Mouse (Mus musculus) midbrain, embryonic 14.5 days (tissue): Measurements from ENCODE around the gene Dusp10. TPM values are rescaled to one million over a fixed set of nuclear protein-coding genes. Genes with fewer than 3 reads are reported as not detected.

Experiments
- ATAC-seq: fragments of 200-750 bp; cut with Nextera tagmentation; 2 replicates; pipeline ENCODE4 v1.8.0; 2017; ENCODE audit warnings: moderate number of reproducible peaks, moderate library complexity; ENCODE audit not compliant: low FRiP score, low TSS enrichment
- DNase-seq: peaks from one replicate; pipeline ENCODE4 v3.0.0-alpha.2; 2015
- H3K27ac ChIP-seq: fragments of 300-500 bp; sonication (generic); replicated peaks from 2 replicates; pipeline ENCODE4 v1.5.1; 2014; ENCODE audit warnings: mild to moderate bottlenecking, low read depth, low read length, moderate library complexity
- H3K27me3 ChIP-seq: fragments of 300-500 bp; sonication (generic); 2 replicates; pipeline ENCODE4 v1.6.1; 2014; ENCODE audit warnings: low read length, control low read depth, mixed read lengths; ENCODE audit not compliant: control insufficient read depth, insufficient read depth
- H3K36me3 ChIP-seq: fragments of 300-500 bp; sonication (generic); 2 replicates; pipeline ENCODE4 v1.6.1; 2014; ENCODE audit warnings: low read length, control low read depth; ENCODE audit not compliant: control insufficient read depth, insufficient read depth
- H3K4me1 ChIP-seq: fragments of 300-500 bp; sonication (generic); 2 replicates; pipeline ENCODE4 v1.6.1; 2014; ENCODE audit warnings: mild to moderate bottlenecking, antibody characterized with exemption, low read length, control low read depth; ENCODE audit not compliant: control insufficient read depth, insufficient read depth
- H3K4me2 ChIP-seq: fragments of 300-500 bp; sonication (generic); 2 replicates; pipeline ENCODE4 v1.6.1; 2014; ENCODE audit warnings: mild to moderate bottlenecking, low read length, moderate library complexity
- H3K4me3 ChIP-seq: fragments of 300-500 bp; sonication (generic); replicated peaks from 2 replicates; pipeline ENCODE4 v1.5.1; 2014; ENCODE audit warnings: low read depth, low read length
- H3K9ac ChIP-seq: fragments of 300-500 bp; sonication (generic); replicated peaks from 2 replicates; pipeline ENCODE4 v1.6.1; 2014; ENCODE audit warnings: mild to moderate bottlenecking, low read length, moderate library complexity
- H3K9me3 ChIP-seq: fragments of 300-500 bp; sonication (generic); 2 replicates; pipeline ENCODE4 v1.6.1; 2016; ENCODE audit warnings: low read length, control low read depth, mixed read lengths; ENCODE audit not compliant: control insufficient read depth
- WGBS: fragments of 180-500 bp; shearing (Covaris S2); extraction: QIAGEN DNeasy Blood & Tissue Kit; methylation state at CpG from one replicate; pipeline ENCODE4 v1.1.7; 2014; 5-methylcytosine and 5-hydroxymethylcytosine counted together
- polyA plus RNA-seq: library from polyadenylated mRNA; unstranded; fragments of >200 nt; fragmentation: Nextera tagmentation; extraction: Ambion mirVana; gene quantifications from 2 replicates; pipeline ENCODE4 v1.2.1, GENCODE M21; 2014

Gene Dusp10
- polyA plus RNA-seq, 1 experiment from 2014 or later = 4.5 TPM

DNA sequence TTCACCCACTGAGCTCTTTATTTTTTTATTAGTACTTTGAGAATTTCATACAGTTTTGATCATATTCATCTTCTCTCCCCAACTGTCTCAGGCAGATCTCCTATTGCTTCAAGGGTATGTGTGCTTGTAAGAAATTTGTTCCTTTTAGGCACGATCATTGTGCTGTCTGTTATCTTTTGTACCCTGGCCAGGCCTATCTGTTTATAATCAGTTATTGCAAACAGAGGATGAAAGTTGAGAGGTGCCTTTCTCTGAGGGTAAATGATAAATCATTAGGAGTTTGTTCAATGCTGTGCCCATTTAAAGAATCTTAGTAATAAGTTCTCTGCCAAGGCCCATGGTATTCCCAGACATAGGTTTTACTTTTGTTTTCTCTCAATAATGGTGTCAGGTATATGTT is 95.2 kb downstream of the Dusp10 start:
- Histone ChIP-seq H3K4me3 (no peak overlapping the region), H3K4me2 (no peak overlapping the region), H3K9me3 (no peaks in the 10 kb centered on the region), H3K9ac (no peak overlapping the region), H3K36me3 (no peaks in the 10 kb centered on the region), H3K27ac (no peak overlapping the region), H3K4me1 (no peaks in the 10 kb centered on the region), H3K27me3 (no peaks in the 10 kb centered on the region)
- WGBS = 83% methylated on average over 1 of the region's 1 CpGs
- no peak for ATAC-seq
- DNase-seq = no peak

DNA sequence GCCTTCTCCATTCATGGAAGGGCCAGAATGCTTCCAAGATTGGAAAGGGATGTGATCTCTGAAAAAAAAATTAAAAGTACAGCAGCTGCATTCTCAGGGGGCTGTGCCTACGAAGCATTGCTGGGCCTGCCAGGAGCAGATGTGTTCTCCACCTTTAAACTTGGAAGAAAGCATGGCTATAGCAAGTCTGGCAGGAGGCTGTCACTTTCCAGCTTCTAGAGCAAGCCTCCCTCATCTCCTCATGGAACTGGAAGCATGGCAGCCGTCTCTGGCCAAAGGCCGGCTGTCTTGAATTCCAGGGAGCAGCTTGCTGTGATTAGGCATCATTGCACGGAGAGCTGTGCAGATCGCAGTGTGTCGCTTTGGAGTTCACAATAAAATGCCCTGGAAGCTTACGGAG is 104.5 kb downstream of the Dusp10 start:
- ATAC-seq (no peak), DNase-seq (no peak)
- Histone ChIP-seq H3K4me2 (no peak overlapping the region), H3K9ac (no peak overlapping the region), H3K36me3 (no peaks in the 10 kb centered on the region), H3K4me1 (no peaks in the 10 kb centered on the region), H3K27me3 (no peaks in the 10 kb centered on the region), H3K9me3 (no peaks in the 10 kb centered on the region), H3K4me3 (no peak overlapping the region), H3K27ac (no peak overlapping the region)
- 89% methylated on average over 7 of the region's 7 CpGs for WGBS

DNA sequence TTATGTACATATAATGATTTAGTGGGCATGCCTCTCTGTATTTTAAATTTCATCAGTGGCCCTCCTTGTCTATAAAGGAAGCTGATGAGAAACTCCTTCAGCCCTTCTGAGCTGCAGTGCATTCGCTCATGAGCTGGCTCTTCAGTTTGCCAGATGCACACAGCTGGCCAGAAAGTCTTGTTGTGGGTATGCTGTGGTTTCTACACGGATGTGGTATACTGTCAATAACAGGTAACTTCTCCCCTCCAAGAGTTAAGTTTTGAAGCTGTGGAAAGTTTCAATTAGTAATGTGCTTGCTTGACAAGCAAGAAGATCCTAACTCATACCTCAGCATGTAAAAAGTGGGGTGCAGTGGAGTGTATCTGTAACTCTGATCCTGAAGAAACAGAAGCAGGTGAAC is 104.9 kb downstream of the Dusp10 start:
- Histone ChIP-seq H3K36me3 (no peaks in the 10 kb centered on the region), H3K4me2 (no peak overlapping the region), H3K9ac (no peak overlapping the region), H3K27me3 (no peaks in the 10 kb centered on the region), H3K4me1 (no peaks in the 10 kb centered on the region), H3K9me3 (no peaks in the 10 kb centered on the region), H3K27ac (no peak overlapping the region), H3K4me3 (no peak overlapping the region)
- no peak for ATAC-seq
- 94% methylated on average over 2 of the region's 2 CpGs for WGBS
- DNase-seq = no peak

- H3K4me3 ChIP-seq = no peak overlapping the region
- ATAC-seq = no peak
- H3K9me3 ChIP-seq = no peaks in the 10 kb centered on the region
- WGBS = 89% methylated on average over 1 of the region's 1 CpGs
- no peaks in the 10 kb centered on the region for H3K27me3 ChIP-seq
- no peak overlapping the region for H3K4me2 ChIP-seq
- H3K9ac ChIP-seq = no peak overlapping the region
- H3K36me3 ChIP-seq = no peaks in the 10 kb centered on the region
- DNase-seq = no peak
- no peak overlapping the region for H3K27ac ChIP-seq
- H3K4me1 ChIP-seq = no peaks in the 10 kb centered on the region
These were observed 105.5 kb downstream of the Dusp10 start for GRCm38 (mm10) chr1:184118586-184118985.

Other genes starting within 250 kb of the Dusp10 start
- 0.77 and 1.4 TPM in 2 replicates for gene 1700056E22Rik, start 21.0 kb downstream of the Dusp10 start, polyA plus RNA-seq